Mouse (Mus musculus) CH12.LX (cell line): ENCODE data around the gene Ccl26. TPM values are rescaled to one million over a fixed set of nuclear protein-coding genes. Genes with fewer than 3 reads are reported as not detected.
A peak's percentile ranks its signal among the peaks of the same experiment; 100 is the strongest.

Experiments used
- DNase-seq: peaks from one replicate; pipeline ENCODE4 v3.0.0-alpha.2; 2013; ENCODE audit errors: extremely low read depth
- H3K27ac ChIP-seq: 2 replicates; pipeline ENCODE4 v1.5.1; 2012; ENCODE audit warnings: low read depth, mild to moderate bottlenecking, control low read depth, moderate library complexity; ENCODE audit not compliant: insufficient read depth
- H3K27me3 ChIP-seq: replicated peaks from 2 replicates; pipeline ENCODE3; 2012; ENCODE audit warnings: inconsistent platforms
- H3K36me3 ChIP-seq, 2 experiments: replicated peaks in 1 of 2; 2 replicates each; pipeline versions ENCODE3 to v1.6.1; 2012; ENCODE audit warnings: inconsistent platforms in 1 of 2, low read length in 1 of 2, mild to moderate bottlenecking in 1 of 2, mixed read lengths in 1 of 2, moderate library complexity in 1 of 2; ENCODE audit not compliant: control insufficient read depth in 1 of 2, insufficient read depth in 1 of 2
- H3K4me1 ChIP-seq, 2 experiments: 2 replicates each; pipeline ENCODE4 v1.6.1; 2012; ENCODE audit warnings: inconsistent platforms in 1 of 2, moderate library complexity in 1 of 2; ENCODE audit not compliant: insufficient read depth in 2 of 2, control insufficient read depth in 1 of 2
- H3K4me2 ChIP-seq: 2 replicates; pipeline ENCODE4 v1.6.1; 2012; ENCODE audit warnings: low read depth, mild to moderate bottlenecking, control low read depth; ENCODE audit not compliant: poor library complexity, insufficient read depth, severe bottlenecking
- H3K4me3 ChIP-seq, 3 experiments: fragments of 150-350 bp in 1 of 3; sonication (generic) in 1 of 3; replicated peaks in 1 of 3; 2 replicates each; pipeline versions ENCODE3 to v1.5.1; 2011 to 2012; ENCODE audit warnings: low read depth in 2 of 3, low read length in 2 of 3, mild to moderate bottlenecking in 2 of 3, moderate library complexity in 2 of 3, control low read depth in 1 of 3, improper control_type of control experiment in 1 of 3, inconsistent platforms in 1 of 3, mixed read lengths in 1 of 3; ENCODE audit not compliant: poor library complexity in 1 of 3
- H3K79me2 ChIP-seq: replicated peaks from 2 replicates; pipeline ENCODE4 v1.6.1; 2012; ENCODE audit warnings: mild to moderate bottlenecking, moderate library complexity; ENCODE audit not compliant: control insufficient read depth, poor library complexity, insufficient read depth, severe bottlenecking; ENCODE audit errors: extremely low read depth
- H3K9ac ChIP-seq: 2 replicates; pipeline ENCODE4 v1.6.1; 2012; ENCODE audit warnings: low read depth, mild to moderate bottlenecking, control low read depth, moderate library complexity; ENCODE audit not compliant: insufficient read depth
- H3K9me3 ChIP-seq: replicated peaks from 2 replicates; pipeline ENCODE3; 2012; ENCODE audit warnings: low read length, inconsistent platforms, mixed read lengths
- BHLHE40 ChIP-seq: IDR thresholded peaks from 2 replicates; pipeline ENCODE4 v1.6.1; 2011; ENCODE audit warnings: mild to moderate bottlenecking, low read depth, low read length, improper control_type of control experiment
- CHD1 ChIP-seq: IDR thresholded peaks from 2 replicates; pipeline ENCODE4 v1.6.1; 2012; ENCODE audit warnings: low read depth, low read length, improper control_type of control experiment, inconsistent platforms
- CTCF ChIP-seq, 2 experiments: IDR thresholded peaks in 1 of 2; conservative IDR thresholded peaks in 1 of 2; 2 replicates each; pipeline ENCODE4 v1.5.1; 2011 to 2012; ENCODE audit warnings: low read depth in 2 of 2, low read length in 2 of 2, improper control_type of control experiment in 1 of 2, inconsistent platforms in 1 of 2, mild to moderate bottlenecking in 1 of 2, moderate library complexity in 1 of 2
- E2F4 ChIP-seq: IDR thresholded peaks from 2 replicates; pipeline ENCODE4 v1.6.1; 2011; ENCODE audit warnings: low read depth, low read length, improper control_type of control experiment; ENCODE audit not compliant: insufficient replicate concordance
- HCFC1 ChIP-seq: IDR thresholded peaks from 2 replicates; pipeline ENCODE4 v1.6.1; 2012; ENCODE audit warnings: low read depth, mild to moderate bottlenecking, inconsistent platforms, low read length, improper control_type of control experiment
- JUND ChIP-seq: conservative IDR thresholded peaks from 2 replicates; pipeline ENCODE4 v1.6.1; 2011; ENCODE audit warnings: low read depth, low read length, improper control_type of control experiment
- KAT2A ChIP-seq: IDR thresholded peaks from 2 replicates; pipeline ENCODE4 v1.6.1; 2012; ENCODE audit warnings: low read length, improper control_type of control experiment, inconsistent platforms; ENCODE audit not compliant: insufficient replicate concordance
- MYC ChIP-seq: IDR thresholded peaks from 2 replicates; pipeline ENCODE4 v1.6.1; 2011; ENCODE audit warnings: low read depth, mild to moderate bottlenecking, improper control_type of control experiment, low read length
- POLR2A ChIP-seq: IDR thresholded peaks from 2 replicates; pipeline ENCODE4 v1.6.1; 2011; ENCODE audit warnings: low read depth, mild to moderate bottlenecking, improper control_type of control experiment, low read length
- POLR2AphosphoS2 ChIP-seq: IDR thresholded peaks from 2 replicates; pipeline ENCODE4 v1.6.1; 2011; ENCODE audit warnings: low read depth, low read length, improper control_type of control experiment
- RAD21 ChIP-seq: IDR thresholded peaks from 2 replicates; pipeline ENCODE4 v1.6.1; 2011; ENCODE audit warnings: low read depth, mild to moderate bottlenecking, low read length, improper control_type of control experiment, moderate library complexity
- RCOR1 ChIP-seq: conservative IDR thresholded peaks from 2 replicates; pipeline ENCODE4 v1.6.1; 2012; ENCODE audit warnings: low read depth, mild to moderate bottlenecking, inconsistent platforms, low read length, improper control_type of control experiment
- SIN3A ChIP-seq: IDR thresholded peaks from 2 replicates; pipeline ENCODE4 v1.6.1; 2012; ENCODE audit warnings: low read length, improper control_type of control experiment, inconsistent platforms
- USF2 ChIP-seq: conservative IDR thresholded peaks from 2 replicates; pipeline ENCODE4 v1.6.1; 2011; ENCODE audit warnings: low read depth, low read length, improper control_type of control experiment
- ZKSCAN1 ChIP-seq: IDR thresholded peaks from 2 replicates; pipeline ENCODE4 v1.6.1; 2012; ENCODE audit warnings: low read depth, inconsistent platforms, low read length, improper control_type of control experiment, borderline replicate concordance
- ZNF384 ChIP-seq: IDR thresholded peaks from 2 replicates; pipeline ENCODE4 v1.6.1; 2012; ENCODE audit warnings: low read depth, low read length, improper control_type of control experiment, inconsistent platforms
- dilution Hi-C: fragments of 300-500 bp; cut with MboI; formaldehyde crosslinking; loops from 2 replicates; pipeline ENCODE4 v1.14.3; 2020; ENCODE audit warnings: low sequenced_read_pairs; ENCODE audit not compliant: extremely low pct_unique_long_range_greater_than_20kb, extremely low pct_ligation_motif_present
- in situ Hi-C: fragments of 300-500 bp; cut with MboI; formaldehyde crosslinking; loops from 3 replicates; pipeline ENCODE4 v1.14.3; 2019; ENCODE audit warnings: low sequenced_read_pairs, low pct_ligation_motif_present, low pct_unique_long_range_greater_than_20kb, mixed read lengths
- polyA plus RNA-seq: library from polyadenylated mRNA; unstranded; fragments of >175 nt; gene quantifications from 2 replicates; pipeline ENCODE4 v1.2.1, GENCODE M21; 2012; ENCODE audit warnings: low read depth; ENCODE audit not compliant: insufficient read length
- total RNA-seq, 2 experiments: library from RNA; depleted of rRNA; stranded (reverse); fragments of 300-350 nt in 1 of 2; fragments of >200 nt in 1 of 2; gene quantifications; 2 replicates each; pipeline ENCODE4 v1.2.3; 2012 to 2014

Gene Ccl26
- total and polyA plus RNA-seq, 3 experiments = not detected

- H3K79me2 ChIP-seq = no peaks in the 10 kb centered on the region
- no peak for DNase-seq
- TF ChIP-seq MYC (no peak), KAT2A (no peak), POLR2AphosphoS2 (no peak), BHLHE40 (no peak), CHD1 (no peak), E2F4 (no peak), JUND (no peak), ZKSCAN1 (no peak), HCFC1 (no peak), ZNF384 (no peak), USF2 (no peak), POLR2A (no peak), SIN3A (no peak)
- H3K9me3 ChIP-seq = peaks cover 11% of the 10 kb centered on the region
- H3K36me3 ChIP-seq = no peaks in the 10 kb centered on the region
- in situ Hi-C loops (no loop called here), dilution Hi-C loops (no loop called here)
- H3K4me2 ChIP-seq = no peak overlapping the region
- no peak overlapping the region for H3K9ac ChIP-seq
- H3K27me3 ChIP-seq = no peaks in the 10 kb centered on the region
- H3K4me1 ChIP-seq = no peaks in the 10 kb centered on the region
- no peak overlapping the region for H3K27ac ChIP-seq
- H3K4me3 ChIP-seq = no peak overlapping the region
Observed at GRCm38 (mm10) chr5:135513131-135513530, 50.2 kb downstream of the Ccl26 start.

- dilution Hi-C loops (no loop called here), in situ Hi-C loops (no loop called here)
- Histone ChIP-seq H3K4me2 (no peak overlapping the region), H3K27ac (no peak overlapping the region), H3K36me3 (no peaks in the 10 kb centered on the region), H3K79me2 (no peaks in the 10 kb centered on the region), H3K4me1 (no peaks in the 10 kb centered on the region), H3K9ac (no peak overlapping the region), H3K9me3 (peaks cover 14% of the 10 kb centered on the region), H3K27me3 (no peaks in the 10 kb centered on the region), H3K4me3 (no peak overlapping the region)
- TF ChIP-seq CTCF (conservative IDR thresholded peaks at IDR 0.05 in 1 of 2, IDR thresholded peaks at IDR 0.05 in 1 of 2; ENCODE audit: low read depth in 2 of 2, low read length in 2 of 2) (peak in 1 of 2 experiments; percentile 57; a peak in 2 of 4 replicates), RAD21 (peak; percentile 41), CHD1 (no peak), RCOR1 (no peak)
- DNase-seq = no peak
Observed at GRCm38 (mm10) chr5:135511105-135511504, 52.3 kb downstream of the Ccl26 start.

Other genes with a start within 250 kb of the Ccl26 start
- not detected in 2 replicates for gene Fkbp6, start 213.5 kb downstream of the Ccl26 start, total RNA-seq (2012; rRNA removed)
- not detected in 2 replicates for gene Fkbp6, start 213.5 kb downstream of the Ccl26 start, total RNA-seq (2014; rRNA removed)
- gene Fkbp6, start 213.5 kb downstream of the Ccl26 start, polyA plus RNA-seq = not detected in 2 replicates
- not detected in 2 replicates for gene Trim50, start 210.3 kb downstream of the Ccl26 start, total RNA-seq (2012; rRNA removed)
- gene Trim50, start 210.3 kb downstream of the Ccl26 start, total RNA-seq (2014; rRNA removed) = not detected in 2 replicates
- not detected in 2 replicates for gene Trim50, start 210.3 kb downstream of the Ccl26 start, polyA plus RNA-seq
- 27.6 and 37.4 TPM in 2 replicates for gene Nsun5, start 193.6 kb downstream of the Ccl26 start, total RNA-seq (2012; rRNA removed)
- 30.0 and 30.9 TPM in 2 replicates for gene Nsun5, start 193.6 kb downstream of the Ccl26 start, total RNA-seq (2014; rRNA removed)
- gene Nsun5, start 193.6 kb downstream of the Ccl26 start, polyA plus RNA-seq = 36.6 and 42.2 TPM in 2 replicates
- gene Pom121, start 169.0 kb downstream of the Ccl26 start, total RNA-seq (2012; rRNA removed) = 9.8 and 10.4 TPM in 2 replicates
- 2.4 and 3.4 TPM in 2 replicates for gene Pom121, start 169.0 kb downstream of the Ccl26 start, total RNA-seq (2014; rRNA removed)
- 37.5 and 54.0 TPM in 2 replicates for gene Pom121, start 169.0 kb downstream of the Ccl26 start, polyA plus RNA-seq
- 6.3 and 6.4 TPM in 2 replicates for gene Hip1, start 18.4 kb downstream of the Ccl26 start, total RNA-seq (2012; rRNA removed)
- 1.8 and 2.2 TPM in 2 replicates for gene Hip1, start 18.4 kb downstream of the Ccl26 start, total RNA-seq (2014; rRNA removed)
- 3.4 and 3.6 TPM in 2 replicates for gene Hip1, start 18.4 kb downstream of the Ccl26 start, polyA plus RNA-seq
- not detected in 2 replicates for gene Ccl24, start 9.5 kb upstream of the Ccl26 start, total RNA-seq (2012; rRNA removed)
- not detected in 2 replicates for gene Ccl24, start 9.5 kb upstream of the Ccl26 start, total RNA-seq (2014; rRNA removed)
- gene Ccl24, start 9.5 kb upstream of the Ccl26 start, polyA plus RNA-seq = not detected in 2 replicates
- gene Rhbdd2, start 69.0 kb upstream of the Ccl26 start, total RNA-seq (2012; rRNA removed) = 5.6 and 6.4 TPM in 2 replicates
- gene Rhbdd2, start 69.0 kb upstream of the Ccl26 start, total RNA-seq (2014; rRNA removed) = 3.3 and 3.7 TPM in 2 replicates
- gene Rhbdd2, start 69.0 kb upstream of the Ccl26 start, polyA plus RNA-seq = 19.8 and 21.3 TPM in 2 replicates
- 40.2 and 41.2 TPM in 2 replicates for gene Por, start 106.5 kb upstream of the Ccl26 start, total RNA-seq (2012; rRNA removed)
- gene Por, start 106.5 kb upstream of the Ccl26 start, total RNA-seq (2014; rRNA removed) = 16.3 and 17.3 TPM in 2 replicates
- 54.3 and 56.8 TPM in 2 replicates for gene Por, start 106.5 kb upstream of the Ccl26 start, polyA plus RNA-seq
- 21.4 and 22.2 TPM in 2 replicates for gene Tmem120a, start 180.9 kb upstream of the Ccl26 start, total RNA-seq (2012; rRNA removed)
- gene Tmem120a, start 180.9 kb upstream of the Ccl26 start, total RNA-seq (2014; rRNA removed) = 9.1 and 12.0 TPM in 2 replicates
- gene Tmem120a, start 180.9 kb upstream of the Ccl26 start, polyA plus RNA-seq = 27.1 and 27.7 TPM in 2 replicates
- not detected in 2 replicates for gene Styxl1, start 214.8 kb upstream of the Ccl26 start, total RNA-seq (2012; rRNA removed)
- gene Styxl1, start 214.8 kb upstream of the Ccl26 start, total RNA-seq (2014; rRNA removed) = not detected in 2 replicates
- gene Styxl1, start 214.8 kb upstream of the Ccl26 start, polyA plus RNA-seq = not detected in 2 replicates
- gene Mdh2, start 214.9 kb upstream of the Ccl26 start, total RNA-seq (2012; rRNA removed) = 152 and 163 TPM in 2 replicates
- gene Mdh2, start 214.9 kb upstream of the Ccl26 start, total RNA-seq (2014; rRNA removed) = 119 and 133 TPM in 2 replicates
- gene Mdh2, start 214.9 kb upstream of the Ccl26 start, polyA plus RNA-seq = 489 and 569 TPM in 2 replicates
- gene Srrm3, start 243.3 kb upstream of the Ccl26 start, total RNA-seq (2012; rRNA removed) = not detected in 2 replicates
- gene Srrm3, start 243.3 kb upstream of the Ccl26 start, total RNA-seq (2014; rRNA removed) = not detected in 2 replicates
- gene Srrm3, start 243.3 kb upstream of the Ccl26 start, polyA plus RNA-seq = not detected in 2 replicates